Comparison of ENCODE assay signal across 16 mouse cellular contexts in genomic region chr9:6901620-6902019, GRCm38 (mm10).
"Had no signal": no experiment of that assay in that cellular context is flagged by ENCODE, and none has a peak within 500 bp of the region (broad histone marks: within the 10 kb centered on the region; RNA-seq: fewer than 3 reads in every experiment).

No protein-coding gene starts in this region.

- DNase-seq: gastrocnemius, postnatal 14 days; gastrocnemius, postnatal 36 days; heart, adult 18-20 months; heart, postnatal 14 days; heart, postnatal 36 days; kidney, adult 11 months; kidney, adult 2 months; kidney, adult 9 months; kidney, postnatal 14 days; kidney, postnatal 36 days; layer of hippocampus, adult 9-11 months; layer of hippocampus, postnatal 36 days; left cerebral cortex, postnatal 4 days had no signal

- ATAC-seq: hindbrain, postnatal 0 days; intestine, embryonic 16.5 days; liver, embryonic 12.5 days had no signal
